Mouse (Mus musculus) megakaryocyte-erythroid progenitor cell, adult 5 weeks (primary cell): ENCODE measurements around the gene Cadps. TPM values are rescaled to one million over a fixed set of nuclear protein-coding genes. Genes with fewer than 3 reads are reported as not detected.

ENCODE experiments used
- polyA plus RNA-seq: library from polyadenylated mRNA; stranded (reverse); fragments of >175 nt; gene quantifications from 2 replicates; pipeline ENCODE4 v1.2.3, GENCODE M21; 2012

Cadps gene
- polyA plus RNA-seq, result 0.04 TPM in 1 of 2 replicates, not detected in the other

GRCm38 (mm10) chr14:12822491-12823219, at the start of gene Cadps:
Gene Cadps (minus strand): TSS chr14:12823079.

GRCm38 (mm10) chr14:12348089-12348488, 474.8 kb downstream of the Cadps start, which contains the start of gene Fezf2:
Gene Fezf2 (minus strand): TSS chr14:12348189.

